Mouse (Mus musculus) kidney, adult 2 months (tissue): ENCODE data around the gene Slco1a6.

ENCODE experiments used
- CTCF ChIP-seq: fragments of 200-500 bp; conservative IDR thresholded peaks from 2 replicates; pipeline ENCODE4 v1.5.1; 2011; ENCODE audit warnings: low read depth, mild to moderate bottlenecking, control low read depth, low read length, moderate library complexity, mixed read lengths; ENCODE audit not compliant: insufficient read depth, insufficient read length
- POLR2A ChIP-seq: fragments of 200-500 bp; IDR thresholded peaks from one replicate; pipeline ENCODE4 v1.6.1; 2011; ENCODE audit warnings: low read depth, low read length, control low read depth

DNA sequence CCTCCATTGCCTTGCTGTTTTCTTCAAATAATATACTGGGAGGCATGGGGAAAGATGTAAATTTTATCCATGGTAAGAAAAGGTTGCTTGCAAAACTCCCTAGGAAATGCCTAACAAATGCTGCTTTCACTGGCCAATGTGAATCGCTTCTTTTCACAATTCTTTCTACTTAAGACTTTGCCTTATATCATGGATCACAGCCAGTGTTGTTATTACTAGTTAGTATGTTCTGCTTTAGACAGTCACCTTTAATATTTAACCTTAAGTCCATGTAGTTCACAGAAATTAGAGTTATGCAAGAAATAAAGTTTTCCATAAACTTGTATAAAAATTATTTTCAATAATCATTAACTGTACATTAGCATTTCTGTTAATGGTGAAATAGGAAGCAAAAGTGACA is 60.0 kb downstream of the Slco1a6 start:
- TF ChIP-seq POLR2A (no peak), CTCF (no peak)
